21 mouse cellular contexts compared by ENCODE assay signal in the genomic region with DNA sequence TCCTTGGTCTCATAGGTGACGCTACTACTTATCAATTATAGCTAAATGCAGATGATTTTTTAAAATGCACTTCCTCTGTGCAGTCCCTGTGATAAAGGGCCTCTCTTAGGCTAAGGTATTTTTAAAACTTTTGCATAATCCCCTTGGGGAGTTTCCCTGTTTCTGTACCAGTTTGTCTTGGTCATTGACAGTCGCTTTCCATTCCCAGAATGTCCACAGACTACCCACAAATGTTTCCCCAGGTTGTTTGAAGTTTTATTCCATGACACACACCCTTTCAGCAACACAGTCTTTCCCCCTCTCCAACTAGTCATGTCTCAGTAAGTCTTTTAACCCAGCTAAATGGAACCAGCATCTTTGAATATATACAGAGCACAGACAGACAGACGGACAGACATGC.
"Had no signal": no experiment of that assay in that cellular context is flagged by ENCODE, and none has a peak within 500 bp of the region (broad histone marks: within the 10 kb centered on the region; RNA-seq: fewer than 3 reads in every experiment).

No protein-coding gene starts in this region.

- H3K27ac ChIP-seq: lung, embryonic 15.5 days; macrophage; midbrain, embryonic 13.5 days; midbrain, embryonic 15.5 days; neural tube, embryonic 13.5 days; neural tube, embryonic 15.5 days; stomach, embryonic 15.5 days; stomach, postnatal 0 days had no signal

- H3K4me2 ChIP-seq: lung, embryonic 15.5 days; midbrain, embryonic 11.5 days; midbrain, embryonic 13.5 days; midbrain, embryonic 15.5 days; neural tube, embryonic 13.5 days; neural tube, embryonic 15.5 days; stomach, embryonic 15.5 days had no signal

- H3K4me1 ChIP-seq: lung, embryonic 15.5 days; midbrain, embryonic 13.5 days; midbrain, embryonic 15.5 days; neural tube, embryonic 13.5 days; neural tube, embryonic 15.5 days; stomach, embryonic 15.5 days had no signal

- H3K9me3 ChIP-seq: lung, embryonic 15.5 days; midbrain, embryonic 13.5 days; midbrain, embryonic 15.5 days; neural tube, embryonic 13.5 days; neural tube, embryonic 15.5 days; stomach, embryonic 15.5 days had no signal

- H3K4me3 ChIP-seq: lung, embryonic 15.5 days; megakaryocyte, embryonic 14.5 days; midbrain, embryonic 13.5 days; midbrain, embryonic 15.5 days; myocyte; neural tube, embryonic 13.5 days; neural tube, embryonic 15.5 days; stomach, embryonic 15.5 days had no signal

- H3K27me3 ChIP-seq: lung, embryonic 15.5 days; midbrain, embryonic 13.5 days; midbrain, embryonic 15.5 days; neural tube, embryonic 13.5 days; neural tube, embryonic 15.5 days; stomach, embryonic 15.5 days had no signal

- H3K9ac ChIP-seq: liver, postnatal 0 days; lung, embryonic 15.5 days; midbrain, embryonic 13.5 days; midbrain, embryonic 15.5 days; neural tube, embryonic 13.5 days; neural tube, embryonic 15.5 days; stomach, embryonic 15.5 days had no signal

- ATAC-seq: liver, postnatal 0 days; lung, postnatal 0 days; midbrain, embryonic 13.5 days; midbrain, embryonic 15.5 days had no signal

- DNase-seq: liver, postnatal 0 days; lung, adult 2 months; lung, postnatal 14 days; lung, postnatal 36 days; retina, postnatal 1 day; right cerebral cortex, adult 18-20 months; thymus, adult 2 months; thymus, postnatal 25 days; thymus, postnatal 4 days had no signal

- H3K36me3 ChIP-seq: lung, embryonic 15.5 days; midbrain, embryonic 13.5 days; midbrain, embryonic 15.5 days; neural tube, embryonic 13.5 days; neural tube, embryonic 15.5 days; stomach, embryonic 15.5 days had no signal
